Mouse (Mus musculus) heart, adult 8-10 months (tissue): ENCODE data around the gene Erbb3. TPM values are rescaled to one million over a fixed set of nuclear protein-coding genes. Genes with fewer than 3 reads are reported as not detected.
A peak's percentile ranks its signal among the peaks of the same experiment; 100 is the strongest.

Experiments used
- DNase-seq: peaks from one replicate; pipeline ENCODE4 v3.0.0; 2022; ENCODE audit warnings: low spot score
- microRNA-seq: library from miRNA; unstranded; fragments of <30 nt; microRNA quantifications from one replicate; pipeline ENCODE4 v1.2.0, GENCODE M21; 2022
- total RNA-seq, 4 experiments: library from RNA; stranded (reverse); gene quantifications; 2 replicates each; pipeline ENCODE4 v1.2.4; 2022

Gene Erbb3
- total RNA-seq, 4 experiments from 2014 or later = 6.9 to 8.5 (median 7.9) TPM

DNA sequence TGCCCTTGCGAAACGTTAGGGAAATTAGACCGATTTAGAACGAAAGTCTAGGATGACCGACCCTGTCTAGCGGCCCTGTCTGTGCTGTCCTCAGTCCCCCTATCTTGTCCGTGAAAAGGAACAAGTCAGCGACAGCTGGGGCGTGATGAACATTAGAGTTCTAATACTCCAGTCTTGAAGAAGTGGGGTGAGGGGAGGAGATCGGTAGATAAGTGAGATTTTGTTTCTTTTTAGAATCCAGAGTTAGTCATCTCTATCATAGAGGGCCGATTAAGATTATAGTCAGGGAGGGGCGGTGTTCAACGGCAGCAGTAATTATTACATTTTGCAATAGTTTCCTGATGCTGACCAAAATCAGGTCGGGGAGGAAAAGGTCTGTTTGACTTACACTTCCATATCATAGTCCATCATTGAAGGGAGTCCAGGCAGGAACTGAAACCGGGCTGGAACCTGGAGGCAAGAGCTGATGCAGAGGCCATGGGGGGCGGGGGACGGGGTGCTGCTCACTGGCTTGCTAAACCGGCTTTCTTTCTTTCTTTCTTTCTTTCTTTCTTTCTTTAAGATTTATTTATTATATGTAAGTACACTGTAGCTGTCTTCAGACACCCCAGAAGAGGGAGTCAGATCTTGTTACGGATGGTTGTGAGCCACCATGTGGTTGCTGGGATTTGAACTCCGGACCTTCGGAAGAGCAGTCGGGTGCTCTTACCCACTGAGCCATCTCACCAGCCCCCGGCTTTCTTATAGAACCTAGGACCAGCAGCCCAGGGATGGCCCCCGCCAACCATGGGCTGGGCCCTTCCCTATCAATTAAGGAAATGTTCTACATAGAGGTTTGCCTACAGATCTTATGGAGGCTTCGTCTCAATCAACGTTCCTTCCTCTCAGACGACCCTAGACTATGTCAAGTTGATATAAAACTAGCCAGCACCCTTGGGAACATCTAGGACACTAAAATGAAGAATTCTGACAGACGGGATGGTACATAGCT is 62.8 kb downstream of the Erbb3 start:
- DNase-seq = no peak

DNA sequence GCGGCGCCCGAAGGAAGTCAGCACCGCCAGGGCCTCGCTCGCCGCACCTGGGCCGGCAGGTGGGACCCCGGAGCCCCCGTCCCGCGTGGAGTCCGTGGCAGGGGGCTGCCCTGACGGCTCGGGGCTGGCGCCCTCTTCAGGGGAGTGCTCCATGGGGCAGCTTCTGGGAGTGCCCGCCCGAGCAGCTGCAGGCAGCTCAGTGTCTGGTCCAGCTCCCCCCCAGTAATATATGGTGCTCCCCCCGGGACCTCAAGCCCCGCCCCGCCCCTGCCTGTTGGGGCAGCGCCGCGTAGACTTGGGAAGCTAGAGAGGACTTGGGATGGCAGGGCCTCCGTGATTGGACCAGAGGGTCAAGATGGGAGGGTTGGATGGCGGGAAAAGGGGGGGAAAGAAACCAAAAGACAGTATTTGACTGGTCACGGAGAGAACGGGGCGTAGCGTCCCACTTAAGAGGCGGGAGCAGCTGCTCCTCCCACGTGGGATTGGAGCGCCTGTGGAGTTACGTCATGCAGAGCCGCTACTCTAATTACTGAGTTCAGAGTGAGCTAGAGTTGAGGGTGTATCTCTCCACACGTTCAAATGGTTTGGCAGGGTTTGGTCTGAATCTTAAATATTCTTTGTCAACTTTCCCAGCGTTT is 63.7 kb downstream of the Erbb3 start, which contains the start of gene Esyt1:
Gene Esyt1 (minus strand): TSS at position 201 of the 638 bp plus-strand sequence.
- peak; percentile 97 for DNase-seq

DNA sequence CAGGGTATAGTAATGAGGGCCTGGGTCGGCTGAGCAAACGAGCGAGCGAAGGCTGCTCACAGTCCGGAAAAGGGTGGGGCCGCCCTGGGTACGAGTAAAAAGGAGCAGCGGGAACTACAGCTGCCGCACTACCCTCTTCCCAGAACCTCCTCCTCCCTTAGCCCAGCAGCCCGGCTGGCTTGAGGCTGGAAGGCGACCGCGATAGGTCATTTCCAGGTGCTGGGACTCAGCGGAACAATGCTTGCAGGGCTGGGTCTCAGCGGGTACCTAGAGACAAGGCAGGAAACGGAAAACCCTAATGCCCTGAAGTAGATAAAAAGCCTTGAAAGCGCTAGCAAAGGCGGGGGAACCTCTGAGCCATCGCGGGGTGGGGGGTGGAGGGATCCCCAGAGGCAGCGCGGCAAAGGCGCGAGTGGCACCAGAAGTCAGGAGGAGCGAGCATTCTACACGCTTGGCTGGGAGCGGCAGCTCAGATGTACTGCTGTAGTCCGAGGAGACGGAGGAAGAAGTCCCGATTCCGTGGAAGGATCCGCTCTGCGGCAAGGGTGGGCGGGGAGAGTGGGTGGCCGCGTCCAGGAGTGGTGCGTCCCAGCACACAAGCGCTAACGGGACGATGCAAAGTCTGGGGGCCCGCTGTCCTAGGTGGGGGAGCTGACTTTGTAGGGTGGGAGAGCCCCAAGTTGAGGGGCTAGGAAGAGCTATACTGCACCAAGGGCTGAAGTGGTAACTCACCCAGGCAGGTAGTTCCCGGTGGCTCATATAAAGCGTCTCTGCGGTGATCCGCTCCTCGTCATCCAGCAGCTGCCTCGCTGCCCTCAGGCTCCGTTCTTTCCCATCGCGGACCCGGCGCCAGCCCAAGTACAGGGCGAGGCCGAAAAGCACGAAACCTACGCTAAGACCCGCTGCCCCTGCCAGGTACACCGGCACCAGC is 64.5 kb downstream of the Erbb3 start:
- peak; percentile 57 for DNase-seq

GRCm38 (mm10) chr10:128524111-128524731 is 65.2 kb downstream of the Erbb3 start:
- no peak for DNase-seq

GRCm38 (mm10) chr10:128522351-128522750 is 67.1 kb downstream of the Erbb3 start:
- DNase-seq = no peak

DNA sequence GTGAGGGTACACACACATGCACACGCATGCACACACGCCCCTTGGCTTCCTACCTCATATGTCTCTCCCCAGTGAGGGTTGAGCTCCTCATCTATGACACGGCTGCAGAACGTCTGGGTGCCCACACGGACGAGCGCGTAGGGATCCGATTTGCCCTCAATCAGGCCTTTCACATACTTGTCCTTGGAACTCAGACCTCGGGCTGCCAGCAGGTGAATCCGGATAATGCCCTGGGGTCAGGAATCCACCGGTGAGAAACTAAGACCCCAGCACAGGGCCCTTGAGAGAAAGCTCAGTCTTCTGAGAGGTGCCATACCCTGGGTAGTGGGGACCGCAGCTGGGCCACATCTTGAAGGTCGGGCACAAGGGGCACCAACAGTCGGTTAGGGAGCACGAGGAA is 68.9 kb downstream of the Erbb3 start:
- DNase-seq = no peak

- peak; percentile 45 for DNase-seq
These were observed 70.6 kb downstream of the Erbb3 start for GRCm38 (mm10) chr10:128518833-128519232.

Small RNA genes within 50 kb of the gene (microRNA-seq; reads per million reads assigned to microRNA genes)
- gene Gm47275 (not detected), gene Mir6917 (not detected)

Other genes starting within 250 kb of the Erbb3 start
- 100 to 1,000 TPM; 365 to 443 (median 423) TPM for gene Coq10a, start 220.7 kb downstream of the Erbb3 start, total RNA-seq
- gene Ankrd52, start 212.5 kb downstream of the Erbb3 start, total RNA-seq = 10 to 100 TPM; 39.8 to 45.9 (median 44.0) TPM
- not detected for gene Slc39a5, start 188.4 kb downstream of the Erbb3 start, total RNA-seq
- gene Nabp2, start 178.2 kb downstream of the Erbb3 start, total RNA-seq = 10 to 100 TPM; 44.8 to 50.8 (median 45.2) TPM
- 10 to 100 TPM; 16.2 to 17.6 (median 16.7) TPM for gene Rnf41, start 178.0 kb downstream of the Erbb3 start, total RNA-seq
- 10 to 100 TPM; 76.2 to 83.2 (median 79.1) TPM for gene Smarcc2, start 130.4 kb downstream of the Erbb3 start, total RNA-seq
- 100 to 1,000 TPM; 202 to 251 (median 236) TPM for gene Myl6, start 95.5 kb downstream of the Erbb3 start, total RNA-seq
- gene Myl6b, start 91.0 kb downstream of the Erbb3 start, total RNA-seq = 1 to 10 TPM; 3.2 to 4.1 (median 3.4) TPM
- 10 to 100 TPM; 16.5 to 17.5 (median 17.1) TPM for gene Esyt1, start 63.8 kb downstream of the Erbb3 start, total RNA-seq
- 1 to 10 TPM; 5.7 to 9.9 (median 6.8) TPM for gene Zc3h10, start 41.9 kb downstream of the Erbb3 start, total RNA-seq
- gene Rpl41, start 40.3 kb downstream of the Erbb3 start, total RNA-seq = 1,000 to 10,000 TPM; 1,313 to 1,574 (median 1,476) TPM
- 10 to 100 TPM; 35.0 to 47.9 (median 39.4) TPM for gene Pa2g4, start 23.7 kb downstream of the Erbb3 start, total RNA-seq
- 100 to 1,000 TPM; 142 to 284 (median 234) TPM for gene Rps26, start 37.1 kb upstream of the Erbb3 start, total RNA-seq
- gene Ikzf4, start 56.3 kb upstream of the Erbb3 start, total RNA-seq = 1 to 10 TPM in 1 of 4 experiments, under 1 TPM in 3; 0.49 to 2.3 (median 0.55) TPM
- 10 to 100 TPM; 23.1 to 28.7 (median 25.9) TPM for gene Suox, start 84.4 kb upstream of the Erbb3 start, total RNA-seq
- 10 to 100 TPM; 84.0 to 87.9 (median 85.0) TPM for gene Rab5b, start 106.6 kb upstream of the Erbb3 start, total RNA-seq
- under 1 TPM; 0.29 to 0.79 (median 0.44) TPM for gene Pmel, start 114.5 kb upstream of the Erbb3 start, total RNA-seq
- 1 to 10 TPM; 8.0 to 8.8 (median 8.5) TPM for gene Cdk2, start 115.4 kb upstream of the Erbb3 start, total RNA-seq
- gene Dgka, start 155.2 kb upstream of the Erbb3 start, total RNA-seq = 10 to 100 TPM; 11.3 to 12.9 (median 12.6) TPM
- gene Pym1, start 158.2 kb upstream of the Erbb3 start, total RNA-seq = 10 to 100 TPM in 1 of 4 experiments, 1 to 10 TPM in 3; 7.9 to 11.1 (median 9.4) TPM
- 1 to 10 TPM; 2.2 to 2.8 (median 2.5) TPM for gene Mmp19, start 201.3 kb upstream of the Erbb3 start, total RNA-seq
- gene Dnajc14, start 214.4 kb upstream of the Erbb3 start, total RNA-seq = 10 to 100 TPM; 34.7 to 38.9 (median 35.9) TPM
- gene Tmem198b, start 214.7 kb upstream of the Erbb3 start, total RNA-seq = 1 to 10 TPM; 4.4 to 5.6 (median 4.8) TPM
- 10 to 100 TPM; 31.5 to 40.7 (median 36.8) TPM for gene Sarnp, start 227.7 kb upstream of the Erbb3 start, total RNA-seq
- gene Ormdl2, start 232.0 kb upstream of the Erbb3 start, total RNA-seq = 10 to 100 TPM in 1 of 4 experiments, 1 to 10 TPM in 3; 5.8 to 10.5 (median 7.0) TPM